Mouse (Mus musculus) E14TG2a.4 (cell line): ENCODE results near the gene 1110002E22Rik.

Source experiments
- H3K27me3 ChIP-seq: 2 replicates; pipeline ENCODE4 v1.6.1; 2014; ENCODE audit warnings: low read length, control low read depth; ENCODE audit not compliant: insufficient read depth
- H3K36me3 ChIP-seq: 2 replicates; pipeline ENCODE4 v1.6.1; 2014; ENCODE audit warnings: low read length, control low read depth; ENCODE audit not compliant: insufficient read depth
- H3K4me1 ChIP-seq: replicated peaks from 2 replicates; pipeline ENCODE4 v1.6.1; 2014; ENCODE audit warnings: low read depth, low read length, control low read depth
- H3K4me3 ChIP-seq: replicated peaks from 2 replicates; pipeline ENCODE4 v1.5.1; 2014; ENCODE audit warnings: mild to moderate bottlenecking, low read length
- H3K9me3 ChIP-seq: 2 replicates; pipeline ENCODE4 v1.6.1; 2014; ENCODE audit warnings: low read length, control low read depth
- CTCF ChIP-seq: conservative IDR thresholded peaks from 2 replicates; pipeline ENCODE4 v1.5.1; 2014; ENCODE audit warnings: low read length
- NANOG ChIP-seq: IDR thresholded peaks from 2 replicates; pipeline ENCODE4 v1.6.1; 2014; ENCODE audit warnings: borderline replicate concordance, low read length, mixed read lengths
- POU5F1 ChIP-seq: IDR thresholded peaks from 2 replicates; pipeline ENCODE4 v1.6.1; 2014; ENCODE audit warnings: low read length, borderline replicate concordance

Gene 1110002E22Rik

GRCm38 (mm10) chr3:138069756-138070511 is 5.1 kb downstream of the 1110002E22Rik start:
- Histone ChIP-seq H3K9me3 (no peaks in the 10 kb centered on the region), H3K27me3 (peaks cover 60% of the 10 kb centered on the region), H3K4me3 (no peak overlapping the region), H3K36me3 (no peaks in the 10 kb centered on the region), H3K4me1 (peaks cover 22% of the 10 kb centered on the region)
- TF ChIP-seq CTCF, result no peak
- TF ChIP-seq POU5F1, result no peak
- TF ChIP-seq NANOG, result no peak

GRCm38 (mm10) chr3:138071004-138071403 is 6.2 kb downstream of the 1110002E22Rik start:
- TF ChIP-seq POU5F1 (no peak), CTCF (no peak), NANOG (no peak)
- no peaks in the 10 kb centered on the region for H3K9me3 ChIP-seq
- no peak overlapping the region for H3K4me3 ChIP-seq
- peaks cover 49% of the 10 kb centered on the region for H3K27me3 ChIP-seq
- H3K36me3 ChIP-seq, result no peaks in the 10 kb centered on the region
- H3K4me1 ChIP-seq, result peaks cover 14% of the 10 kb centered on the region

- TF ChIP-seq NANOG, result no peak
- TF ChIP-seq POU5F1, result no peak
- TF ChIP-seq CTCF, result no peak
- H3K4me1 ChIP-seq, result peaks cover 14% of the 10 kb centered on the region
- H3K27me3 ChIP-seq, result peaks cover 43% of the 10 kb centered on the region
- H3K9me3 ChIP-seq, result no peaks in the 10 kb centered on the region
- H3K4me3 ChIP-seq, result no peak overlapping the region
- H3K36me3 ChIP-seq, result no peaks in the 10 kb centered on the region
These were observed 6.7 kb downstream of the 1110002E22Rik start for GRCm38 (mm10) chr3:138071476-138072073.

GRCm38 (mm10) chr3:138074214-138074613 is 9.4 kb downstream of the 1110002E22Rik start:
- Histone ChIP-seq H3K9me3 (no peaks in the 10 kb centered on the region), H3K4me3 (no peak overlapping the region), H3K36me3 (no peaks in the 10 kb centered on the region), H3K4me1 (peaks cover 14% of the 10 kb centered on the region), H3K27me3 (peaks cover 18% of the 10 kb centered on the region; the same call in 1 of the 2 replicates)
- TF ChIP-seq NANOG (no peak), CTCF (no peak), POU5F1 (no peak)

DNA sequence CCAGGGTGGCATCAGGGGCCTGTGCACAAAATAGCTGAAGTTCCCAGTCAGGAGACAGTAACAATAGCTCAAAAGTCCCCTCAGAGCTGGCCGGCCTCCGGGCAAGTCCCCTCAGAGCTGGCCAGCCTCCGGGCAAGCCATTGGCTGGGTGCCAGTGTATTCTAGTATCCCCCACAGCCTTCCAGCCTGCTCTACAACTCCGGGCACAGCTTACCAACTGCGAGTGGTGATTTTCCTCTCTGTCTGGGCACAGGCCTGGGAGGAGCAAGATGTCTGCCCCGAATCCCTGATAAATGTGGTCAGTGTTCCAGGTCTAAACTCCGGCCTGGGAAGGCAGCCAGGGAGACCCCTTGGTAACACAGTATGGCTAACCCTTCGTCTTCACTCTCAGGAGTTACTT is 10.4 kb downstream of the 1110002E22Rik start:
- no peak for TF ChIP-seq NANOG
- TF ChIP-seq CTCF, result no peak
- no peak for TF ChIP-seq POU5F1
- no peaks in the 10 kb centered on the region for H3K9me3 ChIP-seq
- no peak overlapping the region for H3K4me3 ChIP-seq
- peaks cover 5% of the 10 kb centered on the region for H3K4me1 ChIP-seq
- H3K36me3 ChIP-seq, result no peaks in the 10 kb centered on the region
- H3K27me3 ChIP-seq, result peaks cover 8% of the 10 kb centered on the region; the same call in 1 of the 2 replicates

DNA sequence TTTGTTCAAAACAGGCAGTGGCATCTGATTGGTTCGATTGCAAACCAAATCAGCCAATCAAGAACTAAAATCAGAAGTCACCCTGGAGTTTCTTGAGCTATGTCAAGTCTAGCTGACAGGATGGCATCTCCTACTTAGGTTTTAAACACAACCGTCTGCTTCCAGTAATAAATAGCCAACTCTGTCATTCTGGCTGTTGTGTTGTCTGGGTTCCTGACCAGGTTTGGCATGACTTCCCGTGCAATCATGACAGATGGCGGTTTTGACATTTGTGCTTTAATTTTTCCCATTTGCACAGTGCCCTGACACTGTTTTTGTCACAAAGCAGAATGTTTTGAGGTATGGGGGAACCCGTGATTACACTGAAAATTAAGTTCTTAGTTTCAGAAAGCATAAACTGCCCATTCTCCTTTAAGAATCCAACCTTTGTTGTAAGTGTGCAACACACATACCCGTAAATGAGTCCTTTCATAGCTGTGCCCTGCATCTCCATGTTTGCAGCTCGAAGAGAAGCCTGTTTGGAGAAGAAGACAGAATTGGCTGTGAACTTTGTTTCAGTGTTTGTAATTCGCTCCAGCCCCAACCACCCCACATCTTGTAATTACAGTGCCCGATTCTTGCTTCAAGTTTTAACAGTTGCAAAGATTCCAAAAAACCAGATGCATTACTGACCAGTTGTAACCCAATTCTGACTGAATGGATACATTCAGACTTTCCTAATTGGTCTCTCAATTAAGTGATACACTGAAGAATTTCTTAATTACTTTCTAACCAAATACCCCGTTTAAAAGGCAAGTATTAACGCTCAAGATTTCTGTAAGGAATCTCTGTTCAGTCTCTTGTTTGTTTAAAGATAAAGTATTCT is 12.9 kb downstream of the 1110002E22Rik start:
- no peak for TF ChIP-seq NANOG
- no peak for TF ChIP-seq POU5F1
- no peak for TF ChIP-seq CTCF
- no peaks in the 10 kb centered on the region for H3K9me3 ChIP-seq
- 0 out of 2 replicates have a peak, but pooled peaks cover under 1% of the 10 kb centered on the region for H3K27me3 ChIP-seq
- H3K4me3 ChIP-seq, result no peak overlapping the region
- no peaks in the 10 kb centered on the region for H3K36me3 ChIP-seq
- H3K4me1 ChIP-seq, result no peaks in the 10 kb centered on the region

GRCm38 (mm10) chr3:138078701-138079100 is 13.8 kb downstream of the 1110002E22Rik start:
- Histone ChIP-seq H3K27me3 (no peaks in the 10 kb centered on the region), H3K4me3 (no peak overlapping the region), H3K9me3 (no peaks in the 10 kb centered on the region), H3K4me1 (no peaks in the 10 kb centered on the region), H3K36me3 (no peaks in the 10 kb centered on the region)
- no peak for TF ChIP-seq POU5F1
- TF ChIP-seq NANOG, result no peak
- TF ChIP-seq CTCF, result no peak

GRCm38 (mm10) chr3:138083073-138083637 is 18.3 kb downstream of the 1110002E22Rik start:
- Histone ChIP-seq H3K36me3 (no peaks in the 10 kb centered on the region), H3K27me3 (no peaks in the 10 kb centered on the region; the same call in 1 of the 2 replicates), H3K9me3 (no peaks in the 10 kb centered on the region), H3K4me1 (no peaks in the 10 kb centered on the region), H3K4me3 (no peak overlapping the region)
- TF ChIP-seq NANOG (no peak), POU5F1 (no peak), CTCF (no peak)
